Mouse (Mus musculus) induced T-regulatory cell, adult 2 months (primary cell): Measurements from ENCODE around the gene Jsrp1.
A peak's percentile ranks its signal among the peaks of the same experiment; 100 is the strongest.

Source experiments
- DNase-seq: peaks from one replicate; pipeline ENCODE4 v3.0.0-alpha.2; 2012; ENCODE audit warnings: low read depth

Gene Jsrp1

GRCm38 (mm10) chr10:80792175-80793032, 20.9 kb downstream of the Jsrp1 start:
- DNase-seq = no peak

GRCm38 (mm10) chr10:80791476-80792174, 21.7 kb downstream of the Jsrp1 start:
- DNase-seq = no peak

GRCm38 (mm10) chr10:80790761-80791404, 22.4 kb downstream of the Jsrp1 start:
- DNase-seq = no peak

- no peak for DNase-seq
Observed at GRCm38 (mm10) chr10:80787517-80787916, 25.8 kb downstream of the Jsrp1 start.

GRCm38 (mm10) chr10:80785963-80786362, 27.3 kb downstream of the Jsrp1 start:
- DNase-seq = no peak

- DNase-seq = no peak
Observed at GRCm38 (mm10) chr10:80784871-80785270, 28.4 kb downstream of the Jsrp1 start.

GRCm38 (mm10) chr10:80784302-80784701, 29.0 kb downstream of the Jsrp1 start:
- no peak for DNase-seq

- no peak for DNase-seq
Observed at GRCm38 (mm10) chr10:80779565-80779964, 33.7 kb downstream of the Jsrp1 start.

GRCm38 (mm10) chr10:80777123-80777522, 36.2 kb downstream of the Jsrp1 start:
- DNase-seq = no peak

GRCm38 (mm10) chr10:80776358-80776869, 36.9 kb downstream of the Jsrp1 start:
- no peak for DNase-seq

GRCm38 (mm10) chr10:80775731-80776130, 37.6 kb downstream of the Jsrp1 start:
- no peak for DNase-seq

GRCm38 (mm10) chr10:80774981-80775380, 38.3 kb downstream of the Jsrp1 start:
- no peak for DNase-seq

GRCm38 (mm10) chr10:80774549-80774948, 38.7 kb downstream of the Jsrp1 start:
- DNase-seq = peak; percentile 81

- DNase-seq = no peak
Observed at GRCm38 (mm10) chr10:80773816-80774215, 39.5 kb downstream of the Jsrp1 start.

- no peak for DNase-seq
Observed at GRCm38 (mm10) chr10:80768365-80768764, 44.9 kb downstream of the Jsrp1 start.

- no peak for DNase-seq
Observed at GRCm38 (mm10) chr10:80766161-80766815, 47.0 kb downstream of the Jsrp1 start.

- no peak for DNase-seq
Observed at GRCm38 (mm10) chr10:80765746-80766145, 47.6 kb downstream of the Jsrp1 start.

- DNase-seq = peak; percentile 65
Observed at GRCm38 (mm10) chr10:80763502-80763901, 49.8 kb downstream of the Jsrp1 start.

GRCm38 (mm10) chr10:80761821-80762220, 51.5 kb downstream of the Jsrp1 start:
- no peak for DNase-seq

GRCm38 (mm10) chr10:80760596-80761524, 52.4 kb downstream of the Jsrp1 start:
- DNase-seq = no peak

- peak; percentile 45 for DNase-seq
Observed at GRCm38 (mm10) chr10:80758651-80759050, 54.6 kb downstream of the Jsrp1 start.
